Mouse (Mus musculus): Measurements from ENCODE around the gene Syn3. TPM values are rescaled to one million over a fixed set of nuclear protein-coding genes. Genes with fewer than 3 reads are reported as not detected.
"Not testable (repeated sequence)": the region's sequence is repeated elsewhere in the genome, so short reads cannot be mapped to it uniquely, and the experiment has no call there.

The Syn3 gene
- total RNA-seq, 1 experiment from 2014 or later: 3.4 TPM

- DNase-seq: no peak
Measured at GRCm38 (mm10) chr10:86416806-86417205, 81.9 kb downstream of the Syn3 start.

- no peak for DNase-seq
Measured at GRCm38 (mm10) chr10:86410868-86411267, 87.8 kb downstream of the Syn3 start.

- no peak for DNase-seq
Measured at GRCm38 (mm10) chr10:86406952-86407351, 91.7 kb downstream of the Syn3 start.

GRCm38 (mm10) chr10:86398347-86398720, 100.4 kb downstream of the Syn3 start:
- no peak for DNase-seq

GRCm38 (mm10) chr10:86397577-86398346, 100.9 kb downstream of the Syn3 start:
- no peak for DNase-seq

- no peak for DNase-seq
Measured at GRCm38 (mm10) chr10:86392399-86392798, 106.3 kb downstream of the Syn3 start.

GRCm38 (mm10) chr10:86389913-86390312, 108.8 kb downstream of the Syn3 start:
- no peak for DNase-seq

GRCm38 (mm10) chr10:86389357-86389756, 109.3 kb downstream of the Syn3 start:
- no peak for DNase-seq

GRCm38 (mm10) chr10:86388803-86389202, 109.9 kb downstream of the Syn3 start:
- DNase-seq: no peak

- DNase-seq: peak; percentile 44
Measured at GRCm38 (mm10) chr10:86387821-86388440, 110.8 kb downstream of the Syn3 start.

GRCm38 (mm10) chr10:86386232-86386631, 112.5 kb downstream of the Syn3 start:
- DNase-seq: no peak

- DNase-seq: no peak
Measured at GRCm38 (mm10) chr10:86385656-86386055, 113.0 kb downstream of the Syn3 start.

GRCm38 (mm10) chr10:86384655-86385054, 114.0 kb downstream of the Syn3 start:
- no peak for DNase-seq

GRCm38 (mm10) chr10:86381922-86382260, 116.8 kb downstream of the Syn3 start:
- no peak for DNase-seq

- no peak for DNase-seq
Measured at GRCm38 (mm10) chr10:86381150-86381921, 117.4 kb downstream of the Syn3 start.

GRCm38 (mm10) chr10:86380626-86381025, 118.1 kb downstream of the Syn3 start:
- no peak for DNase-seq

- DNase-seq: not testable (repeated sequence)
Measured at GRCm38 (mm10) chr10:86378803-86379202, 119.9 kb downstream of the Syn3 start.

GRCm38 (mm10) chr10:86376392-86377185, 122.1 kb downstream of the Syn3 start:
- DNase-seq: no peak

- DNase-seq: peak; percentile 75
Measured at GRCm38 (mm10) chr10:86375903-86376302, 122.8 kb downstream of the Syn3 start.

- DNase-seq: no peak
Measured at GRCm38 (mm10) chr10:86374061-86374460, 124.6 kb downstream of the Syn3 start.

GRCm38 (mm10) chr10:86371561-86371960, 127.1 kb downstream of the Syn3 start:
- no peak for DNase-seq

- no peak for DNase-seq
Measured at GRCm38 (mm10) chr10:86369346-86369745, 129.3 kb downstream of the Syn3 start.

Measured in adrenal gland, postnatal 25 days (tissue).